Mouse (Mus musculus) right cerebral cortex, postnatal 14 days (tissue): Measurements from ENCODE around the gene 2510039O18Rik.

Experiments used
- DNase-seq: peaks from one replicate; pipeline ENCODE4 v3.0.0; 2022

The 2510039O18Rik gene

DNA sequence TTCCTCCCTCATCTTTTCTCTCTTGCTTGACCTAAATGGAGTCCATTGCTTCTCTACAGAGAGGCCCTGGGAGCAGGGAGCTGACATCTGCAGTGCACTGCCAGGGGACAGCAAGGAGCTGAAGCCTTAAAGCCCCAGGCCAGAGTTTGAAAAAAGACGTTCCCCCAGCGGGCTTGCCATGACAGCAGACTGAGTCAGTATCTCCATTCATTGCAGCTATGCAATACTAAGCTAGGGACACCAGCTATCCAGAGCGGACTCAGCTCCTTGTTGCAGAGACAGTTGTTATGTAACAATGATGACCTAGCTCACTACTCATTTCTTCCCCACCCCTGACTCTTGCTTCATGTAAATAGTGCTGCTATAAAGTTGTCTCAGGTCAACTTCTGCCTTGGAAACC, 54.6 kb downstream of the 2510039O18Rik start:
- DNase-seq: no peak
